Mouse (Mus musculus) kidney, adult 11 months (tissue): ENCODE data around the gene Garem2.

ENCODE experiments used
- DNase-seq: peaks from one replicate; pipeline ENCODE4 v3.0.0; 2022

Gene Garem2

GRCm38 (mm10) chr5:30154474-30155394 lies 49.8 kb downstream of the Garem2 start, which contains the start of the genes Hadha and Hadhb:
TSS of gene Hadha (minus strand) at chr5:30155162.
TSS of gene Hadhb (plus strand) at chr5:30155248.
- DNase-seq, result peak; percentile 93

GRCm38 (mm10) chr5:30155395-30155792 lies 50.4 kb downstream of the Garem2 start:
- DNase-seq, result no peak

- DNase-seq, result no peak
Observed at GRCm38 (mm10) chr5:30155821-30156629, 51.1 kb downstream of the Garem2 start.

GRCm38 (mm10) chr5:30159601-30160000 lies 54.6 kb downstream of the Garem2 start:
- no peak for DNase-seq

GRCm38 (mm10) chr5:30161836-30162235 lies 56.9 kb downstream of the Garem2 start:
- no peak for DNase-seq

- no peak for DNase-seq
Observed at GRCm38 (mm10) chr5:30162339-30162738, 57.4 kb downstream of the Garem2 start.

- DNase-seq, result no peak
Observed at GRCm38 (mm10) chr5:30165234-30165946, 60.4 kb downstream of the Garem2 start.
